Mouse (Mus musculus) gastrocnemius, postnatal 14 days (tissue): ENCODE measurements at regions not wholly inside any gene's neighbourhood (a gene's known extent, or its start where the extent isn't known, plus 50 kb on each side); places are given as distances from the start of the nearest gene placed in this dataset.
A peak's percentile ranks its signal among the peaks of the same experiment; 100 is the strongest.
"Not testable (repeated sequence)": the region's sequence is repeated elsewhere in the genome, so short reads cannot be mapped to it uniquely, and the experiment has no call there.

ENCODE experiments used
- DNase-seq: peaks from one replicate; pipeline ENCODE4 v3.0.0; 2021; ENCODE audit warnings: mixed read lengths
- intact Hi-C: fragments of 180-260 bp; cut with DNase I; formaldehyde crosslinking; loops from one replicate; pipeline ENCODE4 v1.15.1; 2025; ENCODE audit warnings: low total_unique reads

GRCm38 (mm10) chr13:69129056-69129620, 129.8 kb upstream of the Adcy2 start:
- intact Hi-C loops, result no loop called here
- no peak for DNase-seq

- no peak for DNase-seq
- intact Hi-C loops, result no loop called here
These were observed 128.2 kb upstream of the Adcy2 start for GRCm38 (mm10) chr13:69127522-69127921.

GRCm38 (mm10) chr13:69118743-69119142, 119.4 kb upstream of the Adcy2 start:
- intact Hi-C loops, DNase-seq: not testable (repeated sequence)

GRCm38 (mm10) chr13:69109168-69109567, 109.8 kb upstream of the Adcy2 start:
- intact Hi-C loops, result no loop called here

GRCm38 (mm10) chr13:69086613-69087012, 87.3 kb upstream of the Adcy2 start:
- DNase-seq, result peak; percentile 21
- intact Hi-C loops, result loop anchor here (10.0 kb wide), 1 partner anchor 482 kb away; no protein-coding TSS in a partner anchor

More at GRCm38 (mm10) chr13:69109168-69109567, 109.8 kb upstream of the Adcy2 start:
- DNase-seq, result no peak

GRCm38 (mm10) chr13:69070336-69070735, 71.0 kb upstream of the Adcy2 start:
- DNase-seq, result no peak
- intact Hi-C loops, result no loop called here

GRCm38 (mm10) chr13:69069817-69070216, 70.5 kb upstream of the Adcy2 start:
- intact Hi-C loops, result no loop called here
- DNase-seq, result no peak

GRCm38 (mm10) chr13:69066636-69067035, 67.3 kb upstream of the Adcy2 start:
- intact Hi-C loops, result no loop called here
- no peak for DNase-seq

GRCm38 (mm10) chr13:69065285-69065684, 65.9 kb upstream of the Adcy2 start:
- intact Hi-C loops, result no loop called here
- DNase-seq, result no peak

- intact Hi-C loops, result no loop called here
These were observed 63.4 kb upstream of the Adcy2 start for GRCm38 (mm10) chr13:69062692-69063233.

GRCm38 (mm10) chr13:69061436-69061835, 62.1 kb upstream of the Adcy2 start:
- DNase-seq, result no peak
- intact Hi-C loops, result no loop called here

More at GRCm38 (mm10) chr13:69062692-69063233, 63.4 kb upstream of the Adcy2 start:
- no peak for DNase-seq
